Mouse (Mus musculus): ENCODE results near the gene Apol10a. TPM values are rescaled to one million over a fixed set of nuclear protein-coding genes. Genes with fewer than 3 reads are reported as not detected.
"Not testable (repeated sequence)": the region's sequence is repeated elsewhere in the genome, so short reads cannot be mapped to it uniquely, and the experiment has no call there.

The Apol10a gene
- total RNA-seq (2015) (not detected in 2 replicates), total RNA-seq (2017) (not detected in 2 replicates)

DNA sequence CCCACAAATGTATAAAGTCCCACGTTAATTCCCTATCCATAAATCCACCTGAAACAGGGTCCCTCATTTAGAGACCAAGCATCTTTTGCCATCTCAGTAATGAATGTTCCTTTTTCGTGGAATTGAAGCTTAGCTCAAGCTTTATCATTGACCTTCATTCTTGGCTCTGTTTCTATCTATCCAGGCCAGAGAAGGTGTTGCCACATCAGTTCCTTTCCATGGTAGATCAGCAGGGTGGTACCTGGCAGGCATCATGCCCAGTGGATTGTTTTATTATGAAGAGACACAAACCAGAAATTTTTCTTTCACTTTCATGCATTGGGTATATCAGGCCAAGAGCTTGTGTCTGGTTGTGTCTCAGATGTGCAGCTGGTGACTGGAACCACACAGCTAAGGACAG, at the start of gene Apol10a:
Gene Apol10a (plus strand): TSS at position 355 of the 400 bp plus-strand sequence.
- ATAC-seq (replicated peaks; ENCODE audit: poor library complexity): not testable (repeated sequence)

DNA sequence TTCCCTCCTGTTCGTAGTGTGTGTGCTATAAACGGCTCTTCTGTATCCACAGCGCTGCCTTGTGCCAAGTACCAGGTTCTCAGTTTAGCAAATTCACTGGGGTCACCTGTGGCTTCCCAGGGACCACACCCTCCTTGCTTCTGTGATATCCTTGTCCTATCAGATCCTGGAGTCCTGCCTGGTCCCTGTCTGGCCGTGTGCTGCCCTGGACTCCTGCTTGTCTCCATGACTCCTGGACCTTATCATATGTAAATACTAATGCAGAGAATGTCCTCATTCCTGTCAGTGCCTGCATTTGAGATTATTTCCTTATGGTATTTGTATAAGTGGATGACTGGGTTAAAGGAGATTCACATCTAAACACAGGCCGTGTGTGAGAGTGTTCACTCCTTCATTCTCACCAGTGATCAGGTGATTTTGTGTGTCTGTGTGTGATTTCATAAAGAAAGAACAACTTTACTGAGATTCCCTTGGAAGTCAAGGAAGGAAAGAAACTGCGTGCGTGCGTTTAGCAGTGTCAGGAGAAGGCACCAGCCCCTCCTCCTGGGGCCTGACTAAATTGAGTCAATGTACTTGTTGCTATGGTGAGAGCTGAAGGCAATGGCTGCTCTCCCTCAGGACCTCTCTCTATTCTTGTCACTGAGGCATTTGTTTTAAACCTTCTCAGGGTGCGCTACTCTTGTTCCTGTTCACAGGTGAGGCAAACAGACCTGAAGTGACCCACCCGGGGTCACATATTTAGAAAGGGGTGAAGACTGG, 48.0 kb upstream of the Apol10a start:
- not testable (repeated sequence) for ATAC-seq (replicated peaks; ENCODE audit: poor library complexity)

DNA sequence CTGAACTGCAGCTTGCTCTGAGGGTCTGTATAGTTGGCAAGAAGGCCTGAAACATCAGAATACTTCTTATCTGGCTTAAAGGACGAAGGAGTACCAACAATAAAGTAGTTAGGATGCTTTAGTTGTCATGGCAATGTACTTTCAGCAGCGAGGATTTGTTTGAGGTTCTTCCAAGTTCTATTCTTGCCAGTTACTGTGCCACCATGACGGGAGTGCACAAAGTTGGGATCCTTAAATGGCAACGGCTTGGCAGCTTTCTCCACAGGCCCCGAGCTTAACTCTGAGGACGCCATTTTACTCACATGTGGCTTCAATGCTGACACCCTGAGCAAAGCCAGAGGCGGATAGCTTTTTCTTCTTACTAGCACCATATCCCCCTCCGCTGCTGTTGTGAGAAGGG, 32.1 kb upstream of the Apol10a start:
- not testable (repeated sequence) for ATAC-seq (replicated peaks; ENCODE audit: poor library complexity)

DNA sequence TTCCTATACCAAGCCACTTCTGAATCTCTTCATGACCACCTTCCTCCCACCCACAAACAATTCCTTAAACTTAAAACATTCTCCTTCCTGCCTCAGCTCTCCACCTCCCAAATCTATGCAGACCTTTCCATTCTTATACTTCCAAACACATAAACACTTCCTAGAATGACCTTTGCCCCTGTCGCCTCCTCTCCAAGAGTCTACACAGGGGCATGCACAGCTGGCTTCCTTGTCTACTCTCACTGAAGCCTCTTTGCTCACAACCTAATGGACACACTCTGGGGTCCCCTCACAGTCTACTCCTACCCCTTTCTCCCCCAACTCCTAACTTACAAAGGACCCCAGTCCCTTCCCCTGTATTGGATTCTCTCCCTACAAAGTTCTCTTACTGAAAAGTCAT, 31.2 kb upstream of the Apol10a start:
- ATAC-seq (replicated peaks; ENCODE audit: poor library complexity): not testable (repeated sequence)

DNA sequence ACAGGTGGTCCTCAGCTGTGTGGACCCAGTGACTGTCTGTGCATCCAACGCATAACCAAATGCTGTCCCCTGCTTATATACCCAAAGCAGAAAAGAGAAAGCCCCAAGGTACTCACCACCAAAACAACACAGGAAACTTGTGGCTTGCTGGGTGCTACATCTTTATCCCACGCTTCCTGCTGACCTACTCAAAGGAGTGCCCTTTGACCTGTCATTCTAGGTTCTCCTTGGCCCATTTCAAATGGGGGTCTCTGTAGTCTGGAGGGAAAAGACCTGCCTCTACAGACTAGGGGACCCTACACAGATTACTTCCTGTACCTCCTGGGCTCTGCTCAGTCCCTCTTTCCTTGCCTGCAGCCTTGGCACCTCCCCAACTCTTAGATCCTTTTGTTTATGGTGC, 29.5 kb upstream of the Apol10a start, which contains the start of gene Apol7b:
Gene Apol7b (minus strand): TSS at position 101 of the 400 bp plus-strand sequence.
- ATAC-seq (replicated peaks; ENCODE audit: poor library complexity): not testable (repeated sequence)

DNA sequence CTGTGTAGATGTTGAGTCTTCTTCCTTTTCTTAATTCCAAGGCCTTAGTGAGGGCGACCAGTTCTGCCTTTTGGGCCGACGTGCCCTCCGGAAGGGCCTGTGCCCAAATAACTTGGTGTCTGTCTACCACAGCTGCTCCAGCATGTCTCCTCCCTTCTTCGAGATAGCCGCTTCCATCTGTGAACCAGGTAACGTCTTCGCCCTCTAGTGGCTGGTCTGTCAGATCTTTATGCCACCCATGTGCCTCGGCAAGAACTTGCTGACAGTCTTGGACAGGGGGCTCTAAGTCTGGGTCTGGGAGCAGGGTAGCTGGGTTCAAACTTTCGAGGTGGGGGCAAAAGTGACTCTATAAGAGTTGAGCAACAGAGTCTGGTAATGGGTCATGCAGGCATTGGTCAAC, 26.9 kb upstream of the Apol10a start:
- ATAC-seq (replicated peaks; ENCODE audit: poor library complexity): not testable (repeated sequence)

DNA sequence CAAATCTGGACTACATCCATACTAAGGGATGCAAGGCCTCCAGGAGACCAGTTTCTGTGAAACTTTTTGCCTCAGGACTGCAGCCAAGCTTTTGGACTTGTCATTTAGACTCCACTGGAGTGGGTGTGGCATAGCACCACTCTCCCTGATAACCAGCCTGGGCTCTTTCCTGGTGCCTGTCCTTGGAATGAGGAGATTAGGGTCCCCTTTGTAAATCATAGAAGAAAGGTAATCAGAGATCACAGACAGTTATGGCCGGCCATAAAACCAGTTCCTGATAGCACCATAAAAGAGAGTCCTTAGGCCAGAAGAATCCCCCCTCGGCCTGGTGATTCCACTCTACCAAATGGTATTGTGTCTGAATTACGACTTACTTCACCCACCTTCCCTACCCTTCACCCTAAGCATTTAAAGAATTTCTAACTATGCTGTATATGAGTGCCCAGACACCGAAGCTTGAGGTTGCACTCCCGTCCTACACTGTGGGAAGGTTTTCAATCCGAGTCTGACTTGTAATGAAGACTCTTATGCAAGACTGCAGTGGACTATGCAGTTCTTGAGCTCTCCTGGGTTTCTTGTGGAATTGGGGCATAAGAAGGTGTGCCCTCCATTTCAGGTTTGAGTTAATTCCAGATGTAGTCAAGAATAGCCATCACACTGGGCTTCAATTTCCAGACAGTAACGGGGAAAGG, 2.0 kb upstream of the Apol10a start:
- ATAC-seq (replicated peaks; ENCODE audit: poor library complexity): not testable (repeated sequence)

DNA sequence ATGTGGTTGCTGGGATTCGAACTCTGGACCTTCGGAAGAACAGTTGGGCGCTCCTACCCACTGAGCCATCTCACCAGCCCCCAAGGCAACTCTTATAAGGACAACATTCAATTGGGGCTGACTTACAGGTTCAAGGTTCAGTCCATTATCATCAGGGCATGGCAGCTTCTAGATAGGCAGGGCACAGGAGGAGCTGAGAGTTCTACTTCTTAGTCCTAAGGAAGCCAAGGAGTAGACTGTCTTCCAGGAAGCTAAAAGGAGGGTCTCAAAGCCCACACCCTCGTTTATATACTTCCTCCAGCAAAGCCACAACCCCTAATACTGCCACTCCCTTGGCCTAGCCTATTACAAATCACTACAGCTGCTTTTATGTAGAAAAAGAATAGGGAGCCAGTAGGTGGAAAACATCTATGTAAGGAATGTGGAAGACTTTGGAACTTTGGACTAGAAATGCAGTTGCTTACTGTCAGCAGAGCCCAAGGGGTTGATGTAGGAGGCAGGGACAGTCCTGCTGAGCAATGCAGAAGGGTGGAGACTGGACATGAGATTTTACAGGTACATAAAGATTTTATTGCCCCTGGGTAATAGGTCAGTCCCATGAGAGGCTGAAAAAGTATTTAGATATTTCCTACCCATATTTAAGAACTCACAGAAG, 5.4 kb downstream of the Apol10a start:
- no peak for ATAC-seq (replicated peaks; ENCODE audit: poor library complexity)

DNA sequence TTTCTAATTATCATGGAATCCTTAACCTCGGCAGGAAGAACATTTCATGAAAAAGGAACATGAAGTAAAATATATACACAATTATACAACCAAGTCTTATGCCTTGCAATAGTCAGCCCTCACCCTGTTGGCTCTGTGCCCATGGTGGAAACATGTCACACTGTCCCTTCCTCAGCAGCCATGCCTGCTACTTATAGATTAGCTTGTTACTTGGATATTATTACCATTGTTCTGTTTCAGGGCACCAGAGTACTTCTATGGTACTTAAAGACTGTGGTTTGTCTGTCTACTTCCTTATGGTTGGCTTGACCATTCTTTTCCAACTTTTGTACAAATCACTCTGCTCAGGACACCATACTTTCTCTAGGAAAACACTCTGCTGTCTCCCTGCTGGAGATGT, 16.3 kb downstream of the Apol10a start:
- ATAC-seq (replicated peaks; ENCODE audit: poor library complexity): not testable (repeated sequence)

DNA sequence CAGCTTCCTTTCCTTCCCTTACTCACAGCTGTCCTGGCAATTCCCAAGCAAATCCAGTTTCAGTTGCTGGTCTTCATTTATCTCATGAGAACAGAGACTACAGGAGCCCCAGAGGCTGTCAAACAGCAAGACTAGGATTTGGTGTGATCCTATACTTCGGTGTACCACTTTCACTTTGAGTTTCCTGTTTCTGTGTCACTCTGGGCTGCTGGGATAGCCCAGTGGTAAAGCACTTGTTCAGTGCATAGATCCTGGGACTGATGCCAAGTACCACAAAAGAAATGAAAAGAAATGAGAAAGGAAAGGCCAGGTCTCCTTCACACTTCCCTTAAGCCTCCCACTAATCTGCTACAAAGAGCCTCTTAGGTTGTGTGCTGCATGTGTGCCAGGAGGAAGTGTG, 17.8 kb downstream of the Apol10a start:
- ATAC-seq (replicated peaks; ENCODE audit: poor library complexity): not testable (repeated sequence)

DNA sequence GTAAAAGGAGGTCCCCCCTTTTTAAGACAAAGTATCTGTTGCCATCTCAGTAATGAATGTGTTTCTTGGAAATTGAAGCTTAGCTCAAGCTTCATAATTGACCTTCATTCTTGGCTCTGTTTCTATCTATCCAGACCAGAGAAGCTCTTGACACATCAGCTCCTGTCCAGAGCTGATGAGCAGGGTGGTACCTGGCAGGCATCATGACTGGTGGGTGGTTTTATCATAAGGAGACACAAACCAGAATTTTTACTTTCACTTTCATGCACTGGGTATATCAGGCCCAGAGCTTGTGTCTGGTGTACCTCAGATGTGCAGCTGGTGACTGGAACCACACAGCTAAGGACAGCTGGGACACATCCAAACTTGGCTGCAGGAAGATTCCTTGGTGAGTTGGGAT, 31.1 kb downstream of the Apol10a start, which contains the start of gene Apol11a:
Gene Apol11a (plus strand): TSS at position 306 of the 400 bp plus-strand sequence.
- 0 out of 2 replicates have a peak, but pooled peaks have one; percentile 29 for ATAC-seq (replicated peaks; ENCODE audit: poor library complexity)

DNA sequence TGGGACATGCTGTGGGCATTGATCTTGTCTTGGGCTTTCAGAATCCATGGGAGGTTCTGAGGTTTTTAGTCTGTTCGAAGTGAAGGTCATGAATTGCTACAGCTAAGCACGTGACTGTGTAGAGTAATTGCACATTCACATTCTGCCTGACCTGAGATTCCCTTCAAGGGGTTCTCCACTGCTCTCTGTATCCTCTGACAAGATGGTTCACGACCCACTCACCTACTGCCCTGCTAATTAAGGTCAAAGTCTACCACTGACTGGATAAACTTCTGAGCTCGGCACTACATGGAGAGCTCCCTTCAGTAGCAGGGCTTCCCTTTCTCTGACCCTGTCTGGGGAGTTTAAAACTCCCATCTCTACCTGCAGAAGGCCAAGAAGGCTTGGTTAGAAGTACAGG, 43.7 kb downstream of the Apol10a start:
- ATAC-seq (replicated peaks; ENCODE audit: poor library complexity): not testable (repeated sequence)

DNA sequence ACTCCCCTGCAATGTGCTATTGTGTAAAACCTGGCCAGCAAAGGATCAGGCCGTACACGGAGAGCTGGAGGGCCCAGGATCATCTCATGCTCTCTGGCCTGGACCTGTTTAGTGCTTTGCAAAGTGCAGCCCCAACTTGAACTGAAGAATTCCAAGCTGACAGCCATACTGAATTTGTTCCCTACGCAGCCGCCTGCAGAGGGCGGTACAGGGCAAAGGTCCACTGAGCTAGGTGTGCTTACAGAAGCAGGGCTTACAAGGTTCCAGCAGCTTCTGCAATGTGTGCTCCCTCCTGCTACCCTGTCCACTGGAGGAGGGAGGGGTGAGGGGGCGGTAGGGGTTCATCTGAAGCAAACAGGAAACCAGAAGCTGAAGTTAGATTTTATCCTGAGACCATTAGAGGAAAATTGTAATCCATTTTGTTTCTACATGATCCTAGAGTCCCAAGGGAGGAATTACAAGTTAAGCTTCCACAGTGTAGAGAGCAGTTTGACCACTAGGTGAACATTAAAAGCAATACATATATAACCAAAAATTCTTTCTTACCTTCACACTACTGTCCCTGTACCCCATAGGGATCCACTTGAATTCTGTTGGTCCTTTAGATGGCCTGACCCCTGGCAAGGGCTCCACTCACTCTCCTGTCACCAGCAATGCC, 46.5 kb downstream of the Apol10a start:
- ATAC-seq (replicated peaks; ENCODE audit: poor library complexity): peak; percentile 61

DNA sequence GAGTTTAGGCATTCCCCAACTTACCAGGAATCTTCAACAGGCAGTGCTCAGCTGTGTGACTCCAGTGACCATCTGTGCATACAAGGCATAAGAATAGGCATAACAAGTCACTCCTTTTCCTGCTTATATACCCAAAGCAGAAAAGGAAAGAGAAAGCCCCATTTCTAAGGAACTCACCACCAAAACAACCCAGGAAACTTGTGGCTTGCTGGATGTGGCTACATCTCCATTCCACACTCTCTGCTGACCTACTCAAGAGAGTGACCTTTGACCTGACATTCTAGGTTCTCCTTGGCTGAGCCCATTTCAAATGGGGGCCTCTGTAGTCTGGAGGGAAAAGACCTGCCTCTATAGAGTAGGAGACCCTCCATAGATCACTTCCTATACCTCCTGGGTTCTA, 56.4 kb downstream of the Apol10a start, which contains the start of gene Apol7c:
Gene Apol7c (minus strand): TSS at position 101 of the 400 bp plus-strand sequence.
- no peak for ATAC-seq (replicated peaks; ENCODE audit: poor library complexity)

DNA sequence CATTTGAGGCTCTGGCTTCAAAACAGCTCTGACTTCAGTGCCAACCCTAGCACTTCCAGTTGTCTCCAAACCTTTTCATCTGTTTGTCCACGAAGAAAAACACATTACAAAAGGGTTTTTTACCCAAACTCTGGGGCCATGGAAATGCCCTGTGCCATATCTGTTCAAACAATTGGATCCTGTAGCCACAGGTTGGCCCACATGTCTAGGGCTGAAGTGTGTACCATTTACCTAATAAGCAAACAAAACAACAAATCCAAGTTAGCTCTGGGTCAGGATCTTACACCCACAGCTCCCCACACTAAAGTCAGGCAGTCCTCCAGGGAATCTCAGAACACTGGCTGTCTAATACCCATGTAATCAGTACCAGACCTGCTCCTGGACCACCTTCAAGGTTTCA, 62.4 kb downstream of the Apol10a start:
- ATAC-seq (replicated peaks; ENCODE audit: poor library complexity): not testable (repeated sequence)

Other genes starting within 250 kb of the Apol10a start
- gene Rbfox2, start 170.0 kb upstream of the Apol10a start, total RNA-seq (2015): 0.22 and 0.32 TPM in 2 replicates
- 0.54 and 0.87 TPM in 2 replicates for gene Rbfox2, start 170.0 kb upstream of the Apol10a start, total RNA-seq (2017)
- not detected in 2 replicates for gene Apol7a, start 77.9 kb upstream of the Apol10a start, total RNA-seq (2015)
- gene Apol7a, start 77.9 kb upstream of the Apol10a start, total RNA-seq (2017): not detected in 2 replicates
- not detected in 2 replicates for gene Apol9a, start 65.9 kb upstream of the Apol10a start, total RNA-seq (2015)
- not detected in 2 replicates for gene Apol9a, start 65.9 kb upstream of the Apol10a start, total RNA-seq (2017)
- not detected in 2 replicates for gene Apol7b, start 29.6 kb upstream of the Apol10a start, total RNA-seq (2015)
- gene Apol7b, start 29.6 kb upstream of the Apol10a start, total RNA-seq (2017): not detected in 2 replicates
- gene Apol11a, start 31.2 kb downstream of the Apol10a start, total RNA-seq (2015): not detected in 2 replicates
- not detected in 2 replicates for gene Apol11a, start 31.2 kb downstream of the Apol10a start, total RNA-seq (2017)
- gene Apol7c, start 56.3 kb downstream of the Apol10a start, total RNA-seq (2015): not detected in 2 replicates
- not detected in 2 replicates for gene Apol7c, start 56.3 kb downstream of the Apol10a start, total RNA-seq (2017)
- gene 1700025B11Rik, start 84.8 kb downstream of the Apol10a start, total RNA-seq (2015): not detected in 2 replicates
- not detected in 2 replicates for gene 1700025B11Rik, start 84.8 kb downstream of the Apol10a start, total RNA-seq (2017)
- not detected in 2 replicates for gene Apol10b, start 119.1 kb downstream of the Apol10a start, total RNA-seq (2015)
- gene Apol10b, start 119.1 kb downstream of the Apol10a start, total RNA-seq (2017): not detected in 2 replicates
- gene Gm36245, start 122.2 kb downstream of the Apol10a start, total RNA-seq (2015): not detected in 2 replicates
- gene Gm36245, start 122.2 kb downstream of the Apol10a start, total RNA-seq (2017): not detected in 2 replicates
- gene Apol11b, start 166.2 kb downstream of the Apol10a start, total RNA-seq (2015): not detected in 2 replicates
- gene Apol11b, start 166.2 kb downstream of the Apol10a start, total RNA-seq (2017): not detected in 2 replicates
- gene Apol7e, start 221.8 kb downstream of the Apol10a start, total RNA-seq (2015): 0.94 TPM in 1 of 2 replicates, not detected in the other
- gene Apol7e, start 221.8 kb downstream of the Apol10a start, total RNA-seq (2017): 0.07 TPM in 1 of 2 replicates, not detected in the other

Data from megakaryocyte progenitor cell, adult 5-6 weeks (primary cell).